Mouse (Mus musculus) adrenal gland, adult 10 weeks (tissue): ENCODE data around the gene Ghdc. TPM values are rescaled to one million over a fixed set of nuclear protein-coding genes. Genes with fewer than 3 reads are reported as not detected.

Source experiments
- polyA plus RNA-seq: library from polyadenylated mRNA; stranded (reverse); fragments of 350-450 nt; fragmentation: Illumina TruSeq; extraction: RNeasy Lipid Tissue Mini Kit (QIAGEN cat#74804); gene quantifications from one replicate; pipeline ENCODE4 v1.2.3, GENCODE M21; 2014; ENCODE audit warnings: low read depth, low replicate concordance

Gene Ghdc
- polyA plus RNA-seq, result 4.3 TPM

GRCm38 (mm10) chr11:100770646-100771408 lies at the start of gene Ghdc:
Ghdc (minus strand) TSS chr11:100770957.

DNA sequence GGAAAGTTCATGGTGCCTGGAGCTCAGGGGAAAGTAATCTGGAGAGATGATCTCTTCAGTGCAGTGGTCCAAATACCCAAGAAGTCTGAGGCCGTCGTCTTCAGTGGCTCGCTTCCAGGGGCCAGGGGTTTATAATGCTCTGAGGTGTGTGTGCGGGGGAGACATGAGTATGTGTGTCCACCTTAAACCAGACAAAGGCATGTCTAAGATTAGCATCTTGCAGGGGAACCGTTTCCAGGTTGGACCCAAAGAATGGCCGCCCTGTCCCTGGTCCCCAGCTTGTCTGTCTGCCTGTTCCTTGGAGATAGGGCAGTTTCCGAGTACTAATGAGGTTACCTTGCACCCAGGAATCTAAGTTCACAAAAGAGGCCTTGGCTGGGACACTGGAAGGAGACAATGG lies 7.9 kb downstream of the Ghdc start, which contains the start of gene Hcrt:
Hcrt (minus strand) TSS at position 101 of the 400 bp plus-strand sequence.

GRCm38 (mm10) chr11:100759611-100760233 lies 11.0 kb downstream of the Ghdc start, which contains the start of gene Kcnh4:
Kcnh4 (minus strand) TSS chr11:100759942.

GRCm38 (mm10) chr11:100738066-100738604 lies 32.6 kb downstream of the Ghdc start, which contains the start of gene Rab5c:
Rab5c (minus strand) TSS chr11:100738215.

Other genes with a start within 250 kb of the Ghdc start
- 787 TPM for gene Acly, start 243.0 kb downstream of the Ghdc start, polyA plus RNA-seq
- 0.64 TPM for gene Ttc25, start 225.3 kb downstream of the Ghdc start, polyA plus RNA-seq
- gene Cnp, start 196.1 kb downstream of the Ghdc start, polyA plus RNA-seq, result 9.6 TPM
- 2.7 TPM for gene Nkiras2, start 151.7 kb downstream of the Ghdc start, polyA plus RNA-seq
- gene Dnajc7, start 150.8 kb downstream of the Ghdc start, polyA plus RNA-seq, result 169 TPM
- not detected for gene Zfp385c, start 78.5 kb downstream of the Ghdc start, polyA plus RNA-seq
- gene Dhx58, start 66.7 kb downstream of the Ghdc start, polyA plus RNA-seq, result 7.8 TPM
- 3.3 TPM for gene Kat2a, start 58.5 kb downstream of the Ghdc start, polyA plus RNA-seq
- not detected for gene Hspb9, start 57.1 kb downstream of the Ghdc start, polyA plus RNA-seq
- 51.3 TPM for gene Rab5c, start 32.7 kb downstream of the Ghdc start, polyA plus RNA-seq
- gene Kcnh4, start 11.0 kb downstream of the Ghdc start, polyA plus RNA-seq, result not detected
- not detected for gene Hcrt, start 8.0 kb downstream of the Ghdc start, polyA plus RNA-seq
- 11.6 TPM for gene Stat5b, start 79.8 kb upstream of the Ghdc start, polyA plus RNA-seq
- gene Stat5a, start 88.4 kb upstream of the Ghdc start, polyA plus RNA-seq, result 5.2 TPM
- gene Stat3, start 168.6 kb upstream of the Ghdc start, polyA plus RNA-seq, result 18.6 TPM
- gene Cavin1, start 199.9 kb upstream of the Ghdc start, polyA plus RNA-seq, result 126 TPM
- gene Atp6v0a1, start 238.5 kb upstream of the Ghdc start, polyA plus RNA-seq, result 131 TPM